Mouse (Mus musculus): ENCODE data around the gene Gria4. TPM values are rescaled to one million over a fixed set of nuclear protein-coding genes. Genes with fewer than 3 reads are reported as not detected.

Gria4 gene
- 0.55 TPM for polyA plus RNA-seq (2014; fragmentation: Illumina TruSeq; extraction: RNeasy Lipid Tissue Mini Kit (QIAGEN cat#74804); ENCODE audit: low read depth, low replicate concordance)

DNA sequence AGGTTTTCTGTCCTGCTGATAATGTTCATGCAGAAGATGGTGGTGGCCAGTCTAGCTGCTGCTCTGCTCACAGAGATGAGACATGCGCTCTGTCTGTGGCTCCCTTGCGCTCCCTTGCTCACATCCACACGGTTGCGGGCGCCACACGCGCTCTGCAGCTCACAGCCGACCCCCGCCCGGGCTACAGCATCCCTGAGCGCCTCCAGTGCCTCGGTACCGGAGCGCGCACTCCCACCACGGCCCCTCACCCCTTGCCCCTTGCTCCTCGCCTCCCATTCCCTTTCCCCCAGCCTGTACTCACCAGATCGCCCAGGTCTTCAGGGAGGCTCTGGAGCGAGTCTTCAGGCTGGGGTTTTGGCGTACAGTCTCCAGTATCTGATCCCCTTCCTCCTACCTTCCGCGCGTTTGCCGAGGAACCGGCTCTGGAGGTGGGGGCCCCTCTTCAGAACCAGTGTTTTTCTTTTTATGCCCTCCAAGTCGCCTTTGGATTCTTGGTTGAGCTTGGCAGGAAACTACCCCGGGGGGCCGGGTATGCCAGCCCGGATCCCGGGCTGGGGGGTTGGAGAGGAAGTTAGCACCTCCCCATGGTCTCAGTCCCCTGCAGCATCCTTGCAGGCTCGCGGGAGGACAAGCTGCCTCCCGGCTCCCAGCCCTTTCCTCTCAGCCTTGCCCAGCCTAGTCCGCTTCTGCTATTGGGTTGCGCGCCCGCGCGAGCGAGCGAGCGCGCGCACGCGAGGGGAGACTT is at the start of gene Gria4:
Gria4 (minus strand) TSS at position 691 of the 745 bp plus-strand sequence.

GRCm38 (mm10) chr9:4375828-4376639 is 420.0 kb downstream of the Gria4 start, which contains the start of gene Msantd4:
Gene Msantd4, plus strand, starts transcription at chr9:4376562.

Measured in adipose tissue, adult 10 weeks (tissue).